Mouse (Mus musculus) cortical plate, adult 2 months (tissue): ENCODE measurements around the gene Slc16a7.

Source experiments
- CTCF ChIP-seq: fragments of 200-500 bp; IDR thresholded peaks from 2 replicates; pipeline ENCODE4 v1.5.1; 2011; ENCODE audit warnings: mild to moderate bottlenecking, control low read depth, low read length; ENCODE audit not compliant: insufficient read depth; ENCODE audit errors: extremely low read depth
- POLR2A ChIP-seq: fragments of 200-500 bp; IDR thresholded peaks from 2 replicates; pipeline ENCODE4 v1.6.1; 2011; ENCODE audit warnings: mild to moderate bottlenecking, low read length, control low read depth; ENCODE audit not compliant: insufficient read depth; ENCODE audit errors: extremely low read depth

DNA sequence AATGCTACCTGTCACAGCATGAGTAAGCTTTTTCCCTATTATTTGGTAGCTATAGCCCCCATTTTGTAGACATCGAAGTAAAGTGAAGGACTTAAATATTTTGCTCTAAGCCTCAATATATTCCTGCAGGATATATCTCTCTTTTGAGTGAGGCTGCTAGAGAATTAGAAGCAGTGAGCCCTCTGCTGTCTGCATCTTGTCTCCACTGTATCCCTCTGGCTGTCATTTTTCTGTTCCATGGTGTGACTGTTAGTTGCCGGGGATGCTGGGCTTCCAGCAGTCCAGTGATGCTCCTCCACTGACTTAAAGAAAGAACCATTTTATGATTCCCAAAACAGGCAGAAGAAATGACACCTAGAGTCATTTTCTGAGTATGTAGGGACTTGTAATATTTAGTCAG lies 78.4 kb downstream of the Slc16a7 start:
- TF ChIP-seq POLR2A = no peak
- TF ChIP-seq CTCF = no peak
